Mouse (Mus musculus): ENCODE data around the gene Ackr1. TPM values are rescaled to one million over a fixed set of nuclear protein-coding genes. Genes with fewer than 3 reads are reported as not detected.

The Ackr1 gene
- polyA plus RNA-seq (2015; fragmentation: Illumina TruSeq; extraction: RNeasy Lipid Tissue Mini Kit (QIAGEN cat#74804); ENCODE audit: low read depth, low replicate concordance), result 43.9 TPM

GRCm38 (mm10) chr1:173333312-173334253 lies at the start of gene Ackr1:
Gene Ackr1, minus strand, starts transcription at chr1:173333750.

GRCm38 (mm10) chr1:173367356-173368046 lies 34.0 kb upstream of the Ackr1 start, which contains the start of gene Cadm3:
Gene Cadm3, minus strand, starts transcription at chr1:173367695.

GRCm38 (mm10) chr1:173350372-173350957 lies 16.9 kb upstream of the Ackr1 start, which contains the start of gene Aim2:
Gene Aim2, plus strand, starts transcription at chr1:173350879.

Other genes starting within 250 kb of the Ackr1 start
- not detected for gene Olfr1408, start 196.4 kb downstream of the Ackr1 start, polyA plus RNA-seq (2015; fragmentation: Illumina TruSeq; extraction: RNeasy Lipid Tissue Mini Kit (QIAGEN cat#74804); ENCODE audit: low read depth, low replicate concordance)
- gene Olfr1406, start 143.1 kb downstream of the Ackr1 start, polyA plus RNA-seq (2015; fragmentation: Illumina TruSeq; extraction: RNeasy Lipid Tissue Mini Kit (QIAGEN cat#74804); ENCODE audit: low read depth, low replicate concordance), result not detected
- not detected for gene Olfr218, start 135.9 kb downstream of the Ackr1 start, polyA plus RNA-seq (2015; fragmentation: Illumina TruSeq; extraction: RNeasy Lipid Tissue Mini Kit (QIAGEN cat#74804); ENCODE audit: low read depth, low replicate concordance)
- not detected for gene Olfr1404, start 121.4 kb downstream of the Ackr1 start, polyA plus RNA-seq (2015; fragmentation: Illumina TruSeq; extraction: RNeasy Lipid Tissue Mini Kit (QIAGEN cat#74804); ENCODE audit: low read depth, low replicate concordance)
- not detected for gene Fcer1a, start 106.5 kb downstream of the Ackr1 start, polyA plus RNA-seq (2015; fragmentation: Illumina TruSeq; extraction: RNeasy Lipid Tissue Mini Kit (QIAGEN cat#74804); ENCODE audit: low read depth, low replicate concordance)
- not detected for gene Olfr418, start 67.7 kb downstream of the Ackr1 start, polyA plus RNA-seq (2015; fragmentation: Illumina TruSeq; extraction: RNeasy Lipid Tissue Mini Kit (QIAGEN cat#74804); ENCODE audit: low read depth, low replicate concordance)
- gene Mptx2, start 56.0 kb downstream of the Ackr1 start, polyA plus RNA-seq (2015; fragmentation: Illumina TruSeq; extraction: RNeasy Lipid Tissue Mini Kit (QIAGEN cat#74804); ENCODE audit: low read depth, low replicate concordance), result not detected
- gene Aim2, start 17.1 kb upstream of the Ackr1 start, polyA plus RNA-seq (2015; fragmentation: Illumina TruSeq; extraction: RNeasy Lipid Tissue Mini Kit (QIAGEN cat#74804); ENCODE audit: low read depth, low replicate concordance), result 6.1 TPM
- 269 TPM for gene Cadm3, start 33.9 kb upstream of the Ackr1 start, polyA plus RNA-seq (2015; fragmentation: Illumina TruSeq; extraction: RNeasy Lipid Tissue Mini Kit (QIAGEN cat#74804); ENCODE audit: low read depth, low replicate concordance)
- gene Ifi206, start 157.3 kb upstream of the Ackr1 start, polyA plus RNA-seq (2015; fragmentation: Illumina TruSeq; extraction: RNeasy Lipid Tissue Mini Kit (QIAGEN cat#74804); ENCODE audit: low read depth, low replicate concordance), result not detected
- not detected for gene Ifi214, start 202.2 kb upstream of the Ackr1 start, polyA plus RNA-seq (2015; fragmentation: Illumina TruSeq; extraction: RNeasy Lipid Tissue Mini Kit (QIAGEN cat#74804); ENCODE audit: low read depth, low replicate concordance)